Mouse (Mus musculus) megakaryocyte, embryonic 14.5 days (primary cell): ENCODE results near the gene Pik3ap1.

Experiments
- FLI1 ChIP-seq: IDR thresholded peaks from 2 replicates; pipeline ENCODE4 v1.6.1; 2012; ENCODE audit warnings: low read length, inconsistent platforms, mixed read lengths
- GATA1 ChIP-seq: IDR thresholded peaks from 3 replicates; pipeline ENCODE4 v1.6.1; 2012; ENCODE audit warnings: mixed read lengths, low read length, inconsistent platforms, borderline replicate concordance

DNA sequence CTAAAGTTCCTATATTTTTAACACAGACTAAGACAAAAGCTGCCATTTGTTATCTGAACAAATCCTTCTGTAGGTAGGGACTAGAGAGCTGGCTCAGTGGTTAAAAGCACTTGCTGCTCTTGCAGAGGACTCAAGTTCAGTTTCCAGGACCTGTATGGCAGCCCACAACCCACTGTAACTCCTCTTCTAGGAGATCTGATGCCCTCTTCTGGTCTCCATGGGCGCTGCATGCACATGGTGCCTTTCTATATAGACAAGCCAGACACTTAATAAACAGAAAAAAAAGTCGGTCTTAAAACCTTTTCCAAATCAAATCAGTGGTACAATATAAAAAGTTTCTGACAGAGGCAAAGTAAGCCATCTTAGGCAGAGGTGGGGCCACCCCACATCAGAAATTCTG is 126.2 kb downstream of the Pik3ap1 start:
- TF ChIP-seq GATA1 = no peak
- TF ChIP-seq FLI1 = no peak
